ENCODE assay signal across 17 mouse cellular contexts in the genomic region with DNA sequence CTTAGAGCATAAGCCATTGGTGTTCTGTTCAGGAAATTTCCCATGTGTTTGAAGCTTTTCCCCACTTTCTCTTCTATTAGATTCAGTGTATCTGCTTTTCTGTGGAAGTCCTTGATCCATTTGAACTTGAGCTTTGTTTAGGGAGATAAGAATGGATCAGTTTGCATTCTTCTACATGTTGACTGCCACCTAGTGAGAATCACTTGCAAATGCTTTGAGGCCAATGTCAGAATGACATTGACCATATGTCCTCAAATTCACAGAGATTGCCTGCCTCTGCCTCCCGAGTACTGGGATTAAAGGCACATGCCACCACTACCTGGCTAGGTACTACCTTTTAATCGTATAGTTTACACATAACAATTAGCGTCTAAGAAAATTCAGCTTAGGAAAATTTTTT.
DNase-seq lines count a peak whose midpoint lies in the region; ATAC-seq and TF ChIP-seq lines count a peak whose summit lies in the region.
"Had no signal": no experiment of that assay in that cellular context is flagged by ENCODE, and none has a peak within 500 bp of the region (broad histone marks: within the 10 kb centered on the region; RNA-seq: fewer than 3 reads in every experiment).

No protein-coding gene starts in this region.

- no peaks in the 10 kb centered on the region for H3K9me3 ChIP-seq in midbrain, postnatal 0 days (ENCODE audit: low read length)
- H3K9me3 ChIP-seq in midbrain, embryonic 16.5 days (replicated peaks; ENCODE audit: control insufficient read depth, low read length, poor library complexity, severe bottlenecking), result no peaks in the 10 kb centered on the region
- H3K9me3 ChIP-seq: embryonic facial prominence, embryonic 13.5 days; forebrain, embryonic 13.5 days; heart, embryonic 15.5 days; midbrain, embryonic 15.5 days; stomach, embryonic 15.5 days had no signal

- ATAC-seq in midbrain, postnatal 0 days (ENCODE audit: low FRiP score), result no peak
- ATAC-seq in midbrain, embryonic 16.5 days, result no peak
- ATAC-seq: forebrain, embryonic 13.5 days; hindbrain, embryonic 16.5 days; midbrain, embryonic 15.5 days had no signal

- no peak for TF ChIP-seq POLR2A in kidney, adult 2 months (IDR thresholded peaks at IDR 0.05; ENCODE audit: low read depth, low read length)

- peak; percentile 14 for DNase-seq in kidney, adult 2 months
- DNase-seq in kidney, postnatal 36 days, result no peak
- DNase-seq in midbrain, postnatal 0 days (ENCODE audit: low spot score), result no peak
- peak; percentile 53 for DNase-seq in R1 (ENCODE audit: low read depth, low spot score)
- DNase-seq in adrenal gland, postnatal 36 days, result no peak
- DNase-seq in kidney, adult 8-10 months, result no peak
- DNase-seq: cerebellum, adult 11-12 months; gastrocnemius, postnatal 10 days; right cerebral cortex, postnatal 14 days; thymus, postnatal 4 days had no signal

- no peak overlapping the region for H3K4me2 ChIP-seq in midbrain, postnatal 0 days (ENCODE audit: low read depth, low read length, poor library complexity, severe bottlenecking)
- no peak overlapping the region for H3K4me2 ChIP-seq in midbrain, embryonic 16.5 days (ENCODE audit: low read length)
- H3K4me2 ChIP-seq: embryonic facial prominence, embryonic 13.5 days; forebrain, embryonic 13.5 days; heart, embryonic 15.5 days; midbrain, embryonic 15.5 days; stomach, embryonic 15.5 days had no signal

- H3K27me3 ChIP-seq in kidney, adult 2 months (replicated peaks; ENCODE audit: control insufficient read depth, insufficient read depth, low read length), result no peaks in the 10 kb centered on the region
- no peaks in the 10 kb centered on the region for H3K27me3 ChIP-seq in midbrain, postnatal 0 days (ENCODE audit: insufficient read depth, low read length)
- no peaks in the 10 kb centered on the region for H3K27me3 ChIP-seq in midbrain, embryonic 16.5 days (ENCODE audit: control insufficient read depth, insufficient read depth, low read depth, low read length)
- H3K27me3 ChIP-seq: embryonic facial prominence, embryonic 13.5 days; forebrain, embryonic 13.5 days; heart, embryonic 15.5 days; midbrain, embryonic 15.5 days; stomach, embryonic 15.5 days had no signal

- peaks cover 7% of the 10 kb centered on the region; the same call in 1 of the 2 replicates for H3K4me1 ChIP-seq in kidney, adult 2 months (ENCODE audit: control insufficient read depth, insufficient read depth, low read length)
- no peaks in the 10 kb centered on the region for H3K4me1 ChIP-seq in midbrain, postnatal 0 days (ENCODE audit: insufficient read depth, low read length)
- H3K4me1 ChIP-seq in midbrain, embryonic 16.5 days (ENCODE audit: control insufficient read depth, insufficient read depth, low read length), result no peaks in the 10 kb centered on the region
- H3K4me1 ChIP-seq: embryonic facial prominence, embryonic 13.5 days; forebrain, embryonic 13.5 days; heart, embryonic 15.5 days; midbrain, embryonic 15.5 days; stomach, embryonic 15.5 days had no signal

- H3K4me3 ChIP-seq in kidney, adult 2 months (ENCODE audit: insufficient read depth, low read depth, low read length), result no peak overlapping the region
- no peak overlapping the region for H3K4me3 ChIP-seq in midbrain, postnatal 0 days (ENCODE audit: low read depth, low read length)
- H3K4me3 ChIP-seq in midbrain, embryonic 16.5 days (ENCODE audit: low read depth, low read length), result no peak overlapping the region
- H3K4me3 ChIP-seq: embryonic facial prominence, embryonic 13.5 days; forebrain, embryonic 13.5 days; heart, embryonic 15.5 days; midbrain, embryonic 15.5 days; stomach, embryonic 15.5 days had no signal

- no peaks in the 10 kb centered on the region for H3K36me3 ChIP-seq in kidney, adult 2 months (ENCODE audit: control insufficient read depth, insufficient read depth, low read length)
- no peaks in the 10 kb centered on the region for H3K36me3 ChIP-seq in midbrain, postnatal 0 days (ENCODE audit: insufficient read depth, low read length)
- no peaks in the 10 kb centered on the region for H3K36me3 ChIP-seq in midbrain, embryonic 16.5 days (ENCODE audit: control insufficient read depth, insufficient read depth, low read length)
- H3K36me3 ChIP-seq: embryonic facial prominence, embryonic 13.5 days; heart, embryonic 15.5 days; midbrain, embryonic 15.5 days; stomach, embryonic 15.5 days had no signal

- WGBS in kidney, adult 2 months, result 80% methylated on average over 3 of the region's 3 CpGs
- 82% methylated on average over 3 of the region's 3 CpGs for WGBS in midbrain, postnatal 0 days
- WGBS in midbrain, embryonic 16.5 days, result 84% methylated on average over 3 of the region's 3 CpGs

- TF ChIP-seq CTCF in kidney, adult 2 months (conservative IDR thresholded peaks at IDR 0.05; ENCODE audit: insufficient read depth, insufficient read length, low read depth, low read length), result peak; percentile 24; the same call in 1 of the 2 replicates
- TF ChIP-seq CTCF in midbrain, postnatal 0 days (IDR thresholded peaks at IDR 0.05), result peak; percentile 42

- no peak overlapping the region for H3K9ac ChIP-seq in midbrain, postnatal 0 days (replicated peaks; ENCODE audit: low read length, poor library complexity, severe bottlenecking)
- H3K9ac ChIP-seq in midbrain, embryonic 16.5 days (ENCODE audit: low read depth, low read length), result no peak overlapping the region
- H3K9ac ChIP-seq: embryonic facial prominence, embryonic 13.5 days; forebrain, embryonic 13.5 days; heart, embryonic 15.5 days; midbrain, embryonic 15.5 days; stomach, embryonic 15.5 days had no signal

- no peak overlapping the region for H3K27ac ChIP-seq in kidney, adult 2 months (ENCODE audit: insufficient read depth, low read depth, low read length)
- H3K27ac ChIP-seq in midbrain, postnatal 0 days (ENCODE audit: low read depth, low read length), result no peak overlapping the region
- H3K27ac ChIP-seq in midbrain, embryonic 16.5 days (ENCODE audit: low read length), result no peak overlapping the region
- H3K27ac ChIP-seq: embryonic facial prominence, embryonic 13.5 days; forebrain, embryonic 13.5 days; heart, embryonic 15.5 days; midbrain, embryonic 15.5 days; stomach, embryonic 15.5 days had no signal

Comparison
In these comparisons a context has a peak if more than half of its experiments do, and no peak if none do; other contexts are left out.
1. DNase-seq: peak in kidney, adult 2 months (single experiment) and R1 (single experiment); none in kidney, postnatal 36 days (0 of 2), midbrain, postnatal 0 days (single experiment), adrenal gland, postnatal 36 days (0 of 2) and kidney, adult 8-10 months (0 of 2).